Mouse (Mus musculus) common myeloid progenitor, adult 5-6 weeks (primary cell): ENCODE measurements around the gene Pnrc2. TPM values are rescaled to one million over a fixed set of nuclear protein-coding genes. Genes with fewer than 3 reads are reported as not detected.
A peak's percentile ranks its signal among the peaks of the same experiment; 100 is the strongest.

Source experiments
- ATAC-seq: replicated peaks from 2 replicates; pipeline ENCODE4 v1.8.0; 2016; ENCODE audit warnings: low read depth, mild to moderate bottlenecking, moderate TSS enrichment, inconsistent platforms; ENCODE audit not compliant: poor library complexity, severe bottlenecking
- total RNA-seq: library from RNA; stranded (forward); fragments of 200-1000, 187-1606 nt; gene quantifications from 2 replicates; pipeline ENCODE4 v1.2.3, GENCODE M21; 2017

The Pnrc2 gene
- total RNA-seq, 1 experiment from 2014 or later: 189 TPM

DNA sequence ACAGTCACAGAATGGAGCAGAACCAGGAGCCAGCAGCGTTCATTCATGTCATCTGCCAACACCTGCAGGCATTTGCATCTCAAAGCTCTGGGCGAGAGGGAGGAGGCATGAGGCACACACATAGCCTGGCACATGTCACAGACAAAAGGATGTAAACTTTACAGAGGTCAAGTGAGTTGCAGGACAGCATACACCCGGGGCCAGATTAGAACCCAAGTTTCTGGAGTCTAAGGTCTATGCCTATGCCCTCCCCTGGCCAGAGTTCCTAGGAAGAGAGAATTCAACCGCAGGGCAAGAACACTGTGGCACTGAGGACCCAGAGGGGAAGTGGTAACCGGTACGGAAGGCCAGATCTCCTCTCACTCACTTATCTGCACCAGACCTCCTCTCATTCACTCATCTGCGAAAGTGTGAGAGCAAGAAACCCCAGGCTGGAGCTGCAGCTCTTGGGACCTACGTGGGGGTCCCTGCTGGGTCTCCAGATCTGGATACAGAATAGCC is 21.5 kb upstream of the Pnrc2 start, which contains the start of gene Cnr2:
Gene Cnr2 (plus strand): TSS at position 324 of the 501 bp plus-strand sequence.
- ATAC-seq: peak; percentile 64

GRCm38 (mm10) chr4:135892884-135893283 is 19.2 kb upstream of the Pnrc2 start:
- ATAC-seq: no peak; the same call in 1 of the 2 replicates

- 0 out of 2 replicates have a peak, but pooled peaks have one; percentile 2 for ATAC-seq
Measured at GRCm38 (mm10) chr4:135891539-135891938, 17.9 kb upstream of the Pnrc2 start.

- peak; percentile 90 for ATAC-seq
Measured at GRCm38 (mm10) chr4:135889884-135890283, 16.2 kb upstream of the Pnrc2 start.

DNA sequence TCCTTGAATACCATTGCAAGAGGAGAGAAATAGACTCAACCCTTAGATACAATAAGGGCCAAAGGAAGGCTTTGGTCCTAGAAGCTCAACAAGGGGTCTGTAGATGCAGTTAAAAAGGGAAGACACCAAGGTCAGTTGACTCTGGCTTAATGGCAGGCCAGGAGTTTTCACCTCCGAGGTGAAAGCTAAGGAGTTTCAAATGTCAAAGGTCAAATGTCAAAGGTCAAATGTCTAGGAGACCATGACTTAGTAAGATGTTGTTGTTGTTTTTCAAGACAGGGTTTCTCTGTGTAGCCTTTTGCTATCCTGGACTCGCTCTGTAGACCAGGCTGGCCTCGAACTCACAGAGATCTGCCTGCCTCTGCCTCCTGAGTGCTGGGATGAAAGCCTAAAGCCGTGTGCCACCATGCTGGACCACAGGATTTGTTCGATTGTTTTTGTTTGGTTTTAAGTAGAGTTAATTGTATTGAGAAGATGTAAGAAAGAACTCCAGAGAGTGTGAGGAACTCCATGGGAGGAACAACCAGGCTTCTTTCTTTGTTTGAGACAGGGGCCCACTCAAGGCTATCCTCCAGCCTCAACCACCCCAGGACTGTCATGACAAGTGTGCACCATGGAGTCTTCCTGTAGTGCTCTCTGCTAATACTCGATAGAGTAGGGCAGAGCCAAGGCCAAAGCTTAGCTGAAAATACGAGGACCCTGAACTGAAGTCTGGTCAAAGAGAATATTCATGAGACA is 15.7 kb upstream of the Pnrc2 start:
- ATAC-seq: no peak

GRCm38 (mm10) chr4:135888448-135889057 is 14.9 kb upstream of the Pnrc2 start:
- ATAC-seq: no peak

- ATAC-seq: no peak
Measured at GRCm38 (mm10) chr4:135886184-135886583, 12.5 kb upstream of the Pnrc2 start.

DNA sequence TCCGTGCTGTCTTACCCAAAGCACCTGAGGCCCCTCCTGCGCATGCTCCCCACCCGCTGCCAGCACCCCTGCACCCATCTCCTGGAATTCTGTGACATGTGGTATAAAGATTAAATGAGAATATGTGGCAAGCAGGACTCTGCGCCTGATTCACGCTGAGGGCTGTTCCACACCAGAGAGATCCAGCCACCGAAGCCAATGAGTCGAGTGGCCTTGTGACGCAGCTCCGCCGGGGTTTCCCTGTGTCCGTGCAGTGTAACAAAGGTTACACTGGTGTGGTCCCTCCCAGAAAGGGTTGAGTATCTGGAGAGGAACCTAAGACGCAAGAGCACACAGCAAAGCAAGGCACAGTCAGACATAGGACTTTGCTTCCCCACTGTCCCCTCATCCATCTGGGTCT is 12.0 kb upstream of the Pnrc2 start:
- no peak for ATAC-seq

DNA sequence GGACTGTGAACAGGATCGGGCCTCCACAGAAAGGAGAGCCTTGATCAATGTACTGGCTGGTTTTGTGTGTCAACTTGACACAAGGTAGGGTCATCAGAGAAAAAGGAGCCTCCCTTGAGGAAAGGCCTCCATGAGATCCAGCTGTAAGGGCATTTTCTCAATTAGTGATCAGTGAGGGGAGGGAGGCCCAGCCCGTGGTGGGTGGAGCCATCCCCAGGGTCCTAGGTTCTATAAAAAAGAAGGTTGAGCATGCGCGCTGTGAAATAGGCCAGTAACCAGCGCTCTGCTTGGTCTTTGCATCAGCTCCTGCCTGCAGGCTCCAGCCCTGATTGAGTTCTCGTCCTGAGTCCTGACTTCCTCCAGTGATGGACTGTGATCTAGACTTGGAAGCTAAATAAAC is 10.9 kb upstream of the Pnrc2 start:
- ATAC-seq: no peak

- ATAC-seq: no peak
Measured at GRCm38 (mm10) chr4:135883881-135884516, 10.3 kb upstream of the Pnrc2 start.

GRCm38 (mm10) chr4:135883401-135883851 is 9.8 kb upstream of the Pnrc2 start:
- ATAC-seq: no peak

- ATAC-seq: no peak
Measured at GRCm38 (mm10) chr4:135882023-135882422, 8.4 kb upstream of the Pnrc2 start.

GRCm38 (mm10) chr4:135880576-135880975 is 6.9 kb upstream of the Pnrc2 start:
- no peak for ATAC-seq

GRCm38 (mm10) chr4:135880018-135880417 is 6.4 kb upstream of the Pnrc2 start:
- ATAC-seq: no peak

DNA sequence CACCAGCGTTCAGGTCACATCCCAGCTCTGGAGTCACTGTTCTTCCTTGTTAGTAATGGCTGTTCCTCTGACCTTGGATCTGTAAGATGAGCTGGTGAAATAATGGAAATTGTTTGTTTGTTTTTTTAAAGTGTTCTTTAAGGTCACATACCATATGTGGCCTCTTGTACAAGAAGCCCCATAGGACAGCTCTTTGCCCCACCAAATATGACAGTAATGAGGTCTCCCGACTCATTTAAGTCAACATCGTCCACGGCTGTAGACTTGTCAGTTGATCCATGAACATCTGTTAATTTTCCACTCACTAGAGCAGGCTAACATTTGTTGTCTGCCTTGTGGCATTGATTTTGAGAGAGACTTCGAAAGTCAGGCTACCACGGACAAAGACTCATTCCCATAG is 5.4 kb upstream of the Pnrc2 start:
- no peak for ATAC-seq

- ATAC-seq: no peak
Measured at GRCm38 (mm10) chr4:135877742-135878141, 4.1 kb upstream of the Pnrc2 start.

GRCm38 (mm10) chr4:135876583-135877020 is 3.0 kb upstream of the Pnrc2 start:
- ATAC-seq: peak; percentile 61

DNA sequence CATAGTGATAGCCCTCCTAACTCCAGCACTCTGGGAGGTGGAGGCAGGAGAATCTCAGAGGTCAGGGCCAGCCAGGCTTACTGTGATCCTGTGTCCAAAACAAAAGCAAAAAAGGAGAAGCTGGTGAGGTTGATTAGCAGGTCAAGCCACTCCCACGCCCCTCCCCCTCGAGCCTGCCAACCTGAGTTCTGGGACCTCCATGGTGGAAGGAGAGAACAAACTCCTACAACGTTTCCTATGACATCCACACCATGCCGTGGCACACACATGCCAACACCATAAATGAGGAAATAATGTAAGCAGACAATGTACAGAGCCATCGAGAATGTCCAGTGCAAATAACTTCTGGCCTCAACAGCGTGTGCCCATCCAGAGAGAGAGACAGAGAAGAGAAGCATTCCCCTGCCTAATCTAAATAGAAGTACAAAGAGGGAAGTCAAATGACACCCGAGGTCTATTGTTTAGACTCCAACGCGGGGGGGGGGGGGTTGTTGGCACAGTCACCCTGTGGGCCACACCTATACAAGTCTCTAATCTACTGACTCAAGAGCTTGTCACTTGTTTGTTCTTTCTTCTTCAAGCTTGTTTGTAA is 2.4 kb upstream of the Pnrc2 start:
- peak; percentile 12 for ATAC-seq

DNA sequence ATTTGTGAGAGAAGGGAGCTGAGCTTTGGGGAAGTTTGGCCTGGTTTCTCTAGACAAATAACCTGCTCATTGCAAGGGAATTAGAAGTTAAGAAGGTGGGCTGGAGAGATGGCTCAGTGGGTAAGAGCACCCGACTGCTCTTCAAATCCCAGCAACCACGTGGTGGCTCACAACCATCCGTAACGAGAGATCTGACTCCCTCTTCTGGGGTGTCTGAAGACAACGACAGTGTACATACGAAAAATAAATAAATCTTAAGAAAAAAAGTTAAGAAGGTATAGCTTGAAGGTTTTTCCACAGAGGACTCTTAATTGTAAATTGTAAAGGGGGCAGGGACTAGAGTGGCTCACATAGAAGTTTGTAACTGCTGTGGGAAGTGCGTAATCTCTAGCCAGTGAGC is 1.9 kb upstream of the Pnrc2 start:
- ATAC-seq: no peak
